Mouse (Mus musculus): Measurements from ENCODE around the gene Lmf1. TPM values are rescaled to one million over a fixed set of nuclear protein-coding genes. Genes with fewer than 3 reads are reported as not detected.

Lmf1 gene
- polyA plus RNA-seq, 1 experiment from 2014 or later = 40.6 TPM

DNA sequence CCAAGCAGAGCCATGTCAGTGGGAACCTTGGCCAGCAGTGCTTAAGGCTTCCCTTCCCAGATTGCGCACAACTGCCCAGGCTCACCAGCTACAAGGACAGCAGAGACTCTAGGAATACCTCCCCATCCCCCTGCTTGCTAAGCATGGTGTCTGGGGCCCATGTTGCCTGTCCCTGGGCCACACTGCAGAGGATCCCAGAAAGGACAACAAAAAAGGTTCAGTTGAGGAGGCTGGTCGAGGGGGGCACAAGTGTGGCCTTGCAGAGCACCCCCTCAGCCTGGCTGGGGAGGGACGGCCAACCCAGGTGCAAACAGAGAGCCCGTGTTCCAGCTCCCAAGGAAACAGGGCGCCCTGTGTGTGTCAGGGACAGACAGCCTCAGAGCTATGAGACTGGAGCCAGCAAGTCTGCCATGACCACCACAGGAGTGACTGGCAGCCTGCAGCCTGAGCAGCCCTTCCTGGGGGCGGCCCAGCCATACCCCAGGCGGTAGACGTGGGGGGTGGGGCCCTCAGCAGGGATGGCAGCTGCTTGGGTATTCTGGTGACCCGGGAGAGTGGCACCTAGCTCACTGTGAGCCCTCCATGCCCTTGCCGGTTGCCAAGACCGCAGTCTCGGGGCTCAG is 84.4 kb downstream of the Lmf1 start:
- ATAC-seq = 0 out of 2 replicates have a peak, but pooled peaks have one; percentile 23
- 50% methylated on average over 12 of the region's 12 CpGs for WGBS
- no peak overlapping the region for H3K4me2 ChIP-seq (ENCODE audit: low read depth, low read length)

DNA sequence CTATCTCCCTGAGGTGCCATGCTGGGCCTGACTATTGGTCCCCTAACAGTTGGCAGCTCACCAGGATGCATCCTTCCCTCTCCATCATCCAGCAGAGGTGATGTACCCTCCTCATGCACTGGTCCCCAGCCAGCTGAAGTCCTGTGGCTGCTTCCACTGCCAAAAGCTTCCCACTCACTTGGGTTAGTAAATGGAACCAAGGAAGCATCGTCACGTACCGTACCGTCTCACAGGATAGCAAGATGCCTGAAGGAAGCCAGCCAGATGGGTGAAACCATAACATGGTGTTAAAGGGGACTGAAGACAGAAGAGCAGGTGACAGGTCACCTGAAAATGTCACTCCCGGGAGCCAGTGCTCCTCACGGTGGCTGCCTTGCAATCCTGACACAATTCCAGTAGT is 86.6 kb downstream of the Lmf1 start:
- H3K27me3 ChIP-seq (replicated peaks; ENCODE audit: control insufficient read depth, insufficient read depth, low read length) = no peaks in the 10 kb centered on the region
- WGBS = 75% methylated on average over 6 of the region's 6 CpGs
- no peak for ATAC-seq

More for the DNA sequence above, 84.4 kb downstream of the Lmf1 start:
- H3K4me1 ChIP-seq (ENCODE audit: control insufficient read depth, insufficient read depth, low read length) = no peaks in the 10 kb centered on the region
- H3K9me3 ChIP-seq (ENCODE audit: control insufficient read depth, low read length) = no peaks in the 10 kb centered on the region
- no peaks in the 10 kb centered on the region for H3K27me3 ChIP-seq (replicated peaks; ENCODE audit: control insufficient read depth, insufficient read depth, low read length)
- peak overlapping the region; percentile 24; the same call in 1 of the 2 replicates for H3K9ac ChIP-seq (ENCODE audit: low read depth, low read length)
- no peaks in the 10 kb centered on the region for H3K36me3 ChIP-seq (ENCODE audit: control insufficient read depth, insufficient read depth, low read length)
- no peak overlapping the region for H3K4me3 ChIP-seq (ENCODE audit: low read length)
- H3K27ac ChIP-seq (ENCODE audit: low read length) = no peak overlapping the region

DNA sequence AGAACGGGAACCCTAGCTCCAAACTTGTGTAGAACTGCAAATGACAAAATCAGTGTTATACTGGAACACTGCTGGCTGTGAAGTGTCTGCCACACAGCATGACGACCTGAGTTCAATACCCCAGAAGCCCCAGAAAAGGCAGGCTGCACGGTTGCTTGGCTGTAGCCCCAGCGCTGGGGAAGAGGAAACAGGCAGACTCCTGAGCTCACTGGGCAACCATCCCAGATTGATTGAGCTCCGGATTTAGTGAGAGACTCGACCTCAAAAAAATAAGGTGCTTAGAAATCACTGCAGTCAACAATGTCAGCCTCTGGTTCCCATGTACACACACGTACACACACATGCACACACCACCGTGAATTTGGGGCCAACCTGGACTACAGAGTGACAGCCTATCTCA is 87.0 kb downstream of the Lmf1 start:
- Histone ChIP-seq H3K9ac (ENCODE audit: low read depth, low read length) (no peak overlapping the region), H3K4me1 (ENCODE audit: control insufficient read depth, insufficient read depth, low read length) (no peaks in the 10 kb centered on the region), H3K27me3 (replicated peaks; ENCODE audit: control insufficient read depth, insufficient read depth, low read length) (no peaks in the 10 kb centered on the region), H3K9me3 (ENCODE audit: control insufficient read depth, low read length) (no peaks in the 10 kb centered on the region), H3K36me3 (ENCODE audit: control insufficient read depth, insufficient read depth, low read length) (no peaks in the 10 kb centered on the region), H3K4me2 (ENCODE audit: low read depth, low read length) (no peak overlapping the region), H3K27ac (ENCODE audit: low read length) (no peak overlapping the region), H3K4me3 (ENCODE audit: low read length) (no peak overlapping the region)
- ATAC-seq = no peak
- WGBS = 67% methylated on average over 8 of the region's 8 CpGs

More for the DNA sequence above, 86.6 kb downstream of the Lmf1 start:
- Histone ChIP-seq H3K4me2 (ENCODE audit: low read depth, low read length) (no peak overlapping the region), H3K27ac (ENCODE audit: low read length) (no peak overlapping the region), H3K4me3 (ENCODE audit: low read length) (no peak overlapping the region), H3K9ac (ENCODE audit: low read depth, low read length) (no peak overlapping the region), H3K36me3 (ENCODE audit: control insufficient read depth, insufficient read depth, low read length) (no peaks in the 10 kb centered on the region), H3K9me3 (ENCODE audit: control insufficient read depth, low read length) (no peaks in the 10 kb centered on the region), H3K4me1 (ENCODE audit: control insufficient read depth, insufficient read depth, low read length) (no peaks in the 10 kb centered on the region)

DNA sequence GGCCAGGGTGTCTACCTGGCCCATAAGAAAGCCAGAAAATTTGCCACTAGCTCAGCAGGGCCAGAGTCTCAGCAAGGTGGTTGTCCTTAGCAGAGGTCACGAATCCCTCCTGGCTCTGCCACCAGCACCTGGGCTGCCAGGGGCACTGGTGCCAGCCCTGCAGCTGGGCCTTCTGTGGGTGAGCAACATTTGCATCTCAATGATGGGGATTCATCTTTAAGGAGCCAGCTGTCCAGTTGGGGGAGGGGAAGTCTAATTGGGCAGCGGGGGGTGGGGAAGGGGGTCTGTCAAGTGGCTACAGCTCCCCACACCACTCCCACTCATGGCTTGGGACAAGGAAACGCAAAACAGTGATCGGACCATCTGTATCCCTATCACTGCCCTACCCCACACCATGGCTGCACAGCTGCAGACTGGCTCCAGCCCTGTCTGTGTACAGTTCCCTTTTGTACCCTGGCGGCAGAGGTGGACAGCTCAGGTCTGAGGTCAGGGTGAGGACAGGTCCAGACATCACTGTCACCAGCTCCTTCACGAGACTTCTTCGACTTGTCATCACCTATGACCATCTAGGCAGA is 89.7 kb downstream of the Lmf1 start:
- no peak for ATAC-seq
- no peaks in the 10 kb centered on the region for H3K27me3 ChIP-seq (replicated peaks; ENCODE audit: control insufficient read depth, insufficient read depth, low read length)
- no peak overlapping the region for H3K27ac ChIP-seq (ENCODE audit: low read length)
- WGBS = 72% methylated on average over 7 of the region's 7 CpGs
- no peaks in the 10 kb centered on the region for H3K4me1 ChIP-seq (ENCODE audit: control insufficient read depth, insufficient read depth, low read length)
- no peak overlapping the region for H3K9ac ChIP-seq (ENCODE audit: low read depth, low read length)
- H3K9me3 ChIP-seq (ENCODE audit: control insufficient read depth, low read length) = no peaks in the 10 kb centered on the region
- H3K4me2 ChIP-seq (ENCODE audit: low read depth, low read length) = no peak overlapping the region
- H3K36me3 ChIP-seq (ENCODE audit: control insufficient read depth, insufficient read depth, low read length) = no peaks in the 10 kb centered on the region
- H3K4me3 ChIP-seq (ENCODE audit: low read length) = no peak overlapping the region

DNA sequence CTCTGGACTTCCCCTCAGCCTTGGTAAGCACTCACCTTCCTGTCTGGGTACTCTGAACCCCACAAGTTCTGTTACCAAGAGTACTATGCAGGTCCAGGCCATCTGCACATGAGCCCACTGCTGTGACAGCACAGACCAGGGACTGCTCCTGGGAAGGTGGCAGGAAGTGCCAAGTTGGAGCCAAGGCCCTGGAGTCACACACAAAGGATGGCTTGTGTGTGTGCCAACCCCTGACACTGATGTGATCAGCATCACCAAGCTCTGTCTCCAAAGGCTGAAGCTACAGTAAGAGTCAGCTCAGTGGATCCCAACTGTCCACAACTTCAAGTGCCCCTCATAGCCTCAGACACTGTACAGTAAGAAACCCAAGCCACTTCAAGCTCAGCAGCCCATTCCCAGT is 94.1 kb downstream of the Lmf1 start:
- Histone ChIP-seq H3K27ac (ENCODE audit: low read length) (no peak overlapping the region), H3K36me3 (ENCODE audit: control insufficient read depth, insufficient read depth, low read length) (no peaks in the 10 kb centered on the region), H3K4me3 (ENCODE audit: low read length) (no peak overlapping the region), H3K27me3 (replicated peaks; ENCODE audit: control insufficient read depth, insufficient read depth, low read length) (no peaks in the 10 kb centered on the region), H3K9ac (ENCODE audit: low read depth, low read length) (no peak overlapping the region), H3K4me1 (ENCODE audit: control insufficient read depth, insufficient read depth, low read length) (no peaks in the 10 kb centered on the region), H3K4me2 (ENCODE audit: low read depth, low read length) (no peak overlapping the region), H3K9me3 (ENCODE audit: control insufficient read depth, low read length) (no peaks in the 10 kb centered on the region)
- ATAC-seq = no peak

DNA sequence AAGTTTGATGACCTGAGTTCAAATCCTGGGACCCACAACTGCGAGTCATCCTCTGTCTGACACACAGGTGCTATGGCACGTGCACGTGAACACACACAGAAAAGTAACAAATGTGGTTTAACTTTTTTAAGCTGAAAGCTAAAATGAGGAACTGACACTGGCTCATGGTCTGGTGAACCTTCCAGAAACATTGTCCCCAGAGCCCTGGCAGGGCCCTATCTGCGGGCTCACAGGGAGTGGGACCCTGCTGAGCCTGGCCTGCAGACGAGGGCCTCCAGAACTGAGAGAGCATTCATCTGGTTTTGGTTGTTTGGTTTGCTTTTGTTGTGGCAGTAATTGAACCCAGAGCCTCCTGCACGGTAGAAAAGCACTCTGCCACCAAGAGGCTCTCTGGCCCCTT is 99.1 kb downstream of the Lmf1 start:
- Histone ChIP-seq H3K36me3 (ENCODE audit: control insufficient read depth, insufficient read depth, low read length) (no peaks in the 10 kb centered on the region), H3K4me2 (ENCODE audit: low read depth, low read length) (no peak overlapping the region), H3K4me1 (ENCODE audit: control insufficient read depth, insufficient read depth, low read length) (no peaks in the 10 kb centered on the region), H3K4me3 (ENCODE audit: low read length) (no peak overlapping the region), H3K27me3 (replicated peaks; ENCODE audit: control insufficient read depth, insufficient read depth, low read length) (no peaks in the 10 kb centered on the region), H3K27ac (ENCODE audit: low read length) (no peak overlapping the region), H3K9ac (ENCODE audit: low read depth, low read length) (no peak overlapping the region), H3K9me3 (ENCODE audit: control insufficient read depth, low read length) (no peaks in the 10 kb centered on the region)
- ATAC-seq = no peak
- 70% methylated on average over 6 of the region's 6 CpGs for WGBS

DNA sequence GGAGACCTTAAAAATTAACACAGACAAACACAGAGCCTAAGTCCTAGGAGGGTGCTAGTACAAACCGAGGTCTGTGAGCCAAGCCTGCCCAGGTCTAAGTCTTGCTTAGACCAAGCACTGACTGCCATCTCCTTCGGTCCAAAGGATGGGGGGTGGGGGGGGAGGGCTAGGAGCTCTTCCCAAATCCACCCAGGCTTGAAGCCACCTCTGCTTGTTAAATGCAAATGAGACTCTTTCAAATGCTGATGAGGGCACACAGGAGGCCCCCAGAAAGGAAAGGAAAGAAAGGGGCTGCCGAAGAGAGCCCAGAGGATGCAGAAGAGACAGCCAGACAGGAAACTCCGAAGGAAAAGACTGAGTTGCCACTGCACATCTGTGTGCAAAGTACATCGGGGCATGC is 100.9 kb downstream of the Lmf1 start:
- ATAC-seq = no peak
- Histone ChIP-seq H3K4me2 (ENCODE audit: low read depth, low read length) (no peak overlapping the region), H3K4me1 (ENCODE audit: control insufficient read depth, insufficient read depth, low read length) (no peaks in the 10 kb centered on the region), H3K4me3 (ENCODE audit: low read length) (no peak overlapping the region), H3K27ac (ENCODE audit: low read length) (no peak overlapping the region), H3K9ac (ENCODE audit: low read depth, low read length) (no peak overlapping the region), H3K9me3 (ENCODE audit: control insufficient read depth, low read length) (no peaks in the 10 kb centered on the region), H3K27me3 (replicated peaks; ENCODE audit: control insufficient read depth, insufficient read depth, low read length) (no peaks in the 10 kb centered on the region), H3K36me3 (ENCODE audit: control insufficient read depth, insufficient read depth, low read length) (no peaks in the 10 kb centered on the region)
- 26% methylated on average over 5 of the region's 5 CpGs for WGBS

DNA sequence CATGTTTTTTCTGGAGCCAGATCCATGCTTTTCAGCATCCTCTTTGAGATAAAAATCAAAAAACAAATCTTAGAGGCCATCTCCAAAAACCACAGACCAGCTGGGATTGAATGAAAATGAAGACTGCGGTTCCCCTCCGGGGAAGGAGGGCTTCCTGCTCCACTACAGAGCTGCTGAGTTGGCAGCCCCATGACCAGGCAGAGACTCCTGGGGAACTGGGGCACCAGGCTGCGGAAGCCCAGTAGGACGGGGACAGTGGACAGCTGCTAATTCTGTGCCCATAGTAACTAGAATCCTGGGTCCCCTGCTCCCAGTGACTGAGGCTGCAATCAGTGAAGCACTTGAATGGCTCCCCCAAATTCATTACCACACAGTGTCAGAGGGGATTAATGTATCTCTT is 102.8 kb downstream of the Lmf1 start:
- no peaks in the 10 kb centered on the region for H3K36me3 ChIP-seq (ENCODE audit: control insufficient read depth, insufficient read depth, low read length)
- no peak overlapping the region for H3K4me3 ChIP-seq (ENCODE audit: low read length)
- ATAC-seq = no peak
- no peaks in the 10 kb centered on the region for H3K4me1 ChIP-seq (ENCODE audit: control insufficient read depth, insufficient read depth, low read length)
- H3K9me3 ChIP-seq (ENCODE audit: control insufficient read depth, low read length) = no peaks in the 10 kb centered on the region
- H3K9ac ChIP-seq (ENCODE audit: low read depth, low read length) = no peak overlapping the region
- no peak overlapping the region for H3K4me2 ChIP-seq (ENCODE audit: low read depth, low read length)
- H3K27ac ChIP-seq (ENCODE audit: low read length) = no peak overlapping the region
- H3K27me3 ChIP-seq (replicated peaks; ENCODE audit: control insufficient read depth, insufficient read depth, low read length) = no peaks in the 10 kb centered on the region
- whole genome bisulfite sequencing = 81% methylated on average over 4 of the region's 4 CpGs

DNA sequence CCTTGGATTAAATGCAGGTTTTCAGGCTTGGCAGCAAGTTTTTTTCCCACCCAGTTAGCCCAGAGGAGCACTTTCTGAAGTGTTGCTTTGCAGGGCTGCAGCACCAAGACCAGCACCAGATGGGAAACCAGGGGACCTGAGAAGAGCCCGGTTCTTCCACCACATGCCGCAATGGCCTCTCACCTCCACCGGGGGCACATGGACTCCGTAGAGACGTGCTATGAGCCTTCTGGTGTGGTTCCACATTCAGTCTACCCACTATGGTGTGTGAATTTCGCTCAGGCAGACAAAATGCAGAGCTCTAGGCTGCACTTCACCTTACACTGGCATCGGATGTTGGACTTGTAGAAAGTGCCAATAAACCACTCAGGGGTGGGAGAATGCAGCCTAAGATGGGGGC is 107.4 kb downstream of the Lmf1 start:
- no peak overlapping the region for H3K27ac ChIP-seq (ENCODE audit: low read length)
- H3K27me3 ChIP-seq (replicated peaks; ENCODE audit: control insufficient read depth, insufficient read depth, low read length) = no peaks in the 10 kb centered on the region
- H3K36me3 ChIP-seq (ENCODE audit: control insufficient read depth, insufficient read depth, low read length) = no peaks in the 10 kb centered on the region
- no peak overlapping the region for H3K4me3 ChIP-seq (ENCODE audit: low read length)
- no peak overlapping the region for H3K9ac ChIP-seq (ENCODE audit: low read depth, low read length)
- no peak overlapping the region for H3K4me2 ChIP-seq (ENCODE audit: low read depth, low read length)
- H3K4me1 ChIP-seq (ENCODE audit: control insufficient read depth, insufficient read depth, low read length) = no peaks in the 10 kb centered on the region
- 47% methylated on average over 7 of the region's 7 CpGs for WGBS
- ATAC-seq = no peak
- H3K9me3 ChIP-seq (ENCODE audit: control insufficient read depth, low read length) = no peaks in the 10 kb centered on the region

DNA sequence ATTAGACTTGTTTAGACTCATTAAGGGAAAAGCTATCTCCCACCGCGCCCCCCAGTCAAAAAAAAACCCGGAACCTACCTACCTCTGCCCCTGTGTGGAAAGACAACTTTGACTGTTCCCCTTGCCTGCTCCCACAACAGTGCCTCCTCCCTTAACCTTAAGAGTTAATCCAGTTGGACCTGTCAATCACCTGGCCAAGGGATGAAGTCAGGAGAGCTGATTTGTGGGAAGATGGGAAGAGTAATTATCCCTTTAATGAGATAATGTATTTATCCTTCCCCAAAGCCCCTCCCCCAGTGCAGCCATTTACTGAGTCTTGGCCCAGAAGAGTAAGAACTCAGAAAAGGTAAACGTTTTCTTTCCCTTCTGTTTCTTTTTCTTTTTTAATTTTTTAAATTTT is 110.0 kb downstream of the Lmf1 start:
- Histone ChIP-seq H3K9ac (ENCODE audit: low read depth, low read length) (no peak overlapping the region), H3K9me3 (ENCODE audit: control insufficient read depth, low read length) (no peaks in the 10 kb centered on the region), H3K27ac (ENCODE audit: low read length) (no peak overlapping the region), H3K4me1 (ENCODE audit: control insufficient read depth, insufficient read depth, low read length) (no peaks in the 10 kb centered on the region), H3K36me3 (ENCODE audit: control insufficient read depth, insufficient read depth, low read length) (no peaks in the 10 kb centered on the region), H3K4me2 (ENCODE audit: low read depth, low read length) (no peak overlapping the region), H3K27me3 (replicated peaks; ENCODE audit: control insufficient read depth, insufficient read depth, low read length) (no peaks in the 10 kb centered on the region), H3K4me3 (ENCODE audit: low read length) (no peak overlapping the region)
- ATAC-seq = no peak
- WGBS = 83% methylated on average over 4 of the region's 4 CpGs
